Mouse (Mus musculus): ENCODE data around the gene Hist2h2aa1.
"Not testable (repeated sequence)": the region's sequence is repeated elsewhere in the genome, so short reads cannot be mapped to it uniquely, and the experiment has no call there.

Gene Hist2h2aa1

DNA sequence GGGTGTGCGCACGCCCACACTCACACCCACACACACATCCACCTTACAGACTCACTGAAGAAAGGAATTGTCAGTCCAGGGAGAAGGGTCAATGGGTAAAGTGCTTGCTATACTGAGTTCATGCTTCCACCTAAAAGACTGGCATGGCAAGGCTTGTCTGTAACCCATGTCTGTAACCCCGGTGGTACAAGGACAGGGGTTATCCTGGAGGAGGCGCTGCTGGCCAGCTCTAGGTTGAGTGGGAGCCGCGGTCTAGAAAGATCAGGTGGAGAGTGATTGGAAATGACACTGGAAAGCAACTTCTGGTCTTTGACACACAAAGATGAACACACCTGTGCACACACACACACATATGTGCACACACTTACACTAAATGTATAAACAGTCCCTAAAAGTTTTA, 35.4 kb downstream of the Hist2h2aa1 start:
- no peak for DNase-seq (ENCODE audit: low spot score)

DNA sequence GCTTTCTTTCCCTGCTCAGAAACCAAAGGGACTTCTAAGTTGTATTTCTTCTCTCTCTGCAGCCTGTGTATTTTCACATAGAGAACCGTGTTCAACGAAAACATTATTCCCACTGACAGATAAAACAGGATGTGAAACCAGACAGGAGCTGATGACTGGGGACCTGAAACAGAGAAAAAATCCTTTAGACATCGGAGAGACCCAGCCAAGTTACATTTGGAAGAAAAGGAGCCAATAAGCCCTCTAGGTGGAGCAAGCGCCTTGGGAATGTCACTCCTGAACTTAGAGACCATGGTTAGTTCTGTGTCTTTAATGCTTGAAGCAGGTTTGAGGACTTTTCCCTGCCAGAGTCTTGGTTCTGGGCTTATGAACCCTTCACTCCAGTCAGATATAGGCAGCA, 39.2 kb downstream of the Hist2h2aa1 start:
- no peak for DNase-seq (ENCODE audit: low spot score)

DNA sequence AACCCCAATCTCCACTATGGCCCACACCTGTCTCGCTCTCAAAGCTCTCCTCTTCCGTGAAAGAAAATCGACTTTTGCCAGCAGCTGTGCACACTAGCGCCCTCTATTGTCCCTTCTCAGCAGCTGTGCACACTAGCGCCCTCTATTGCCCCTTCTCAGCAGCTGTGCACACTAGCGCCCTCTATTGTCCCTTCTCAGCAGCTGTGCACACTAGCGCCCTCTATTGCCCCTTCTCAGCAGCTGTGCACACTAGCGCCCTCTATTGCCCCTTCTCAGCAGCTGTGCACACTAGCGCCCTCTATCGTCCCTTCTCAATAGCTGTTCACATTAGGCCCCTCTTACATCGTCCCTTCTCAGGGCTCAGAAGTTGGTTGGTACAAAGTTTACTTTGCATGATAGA, 42.0 kb downstream of the Hist2h2aa1 start:
- DNase-seq (ENCODE audit: low spot score) = not testable (repeated sequence)

DNA sequence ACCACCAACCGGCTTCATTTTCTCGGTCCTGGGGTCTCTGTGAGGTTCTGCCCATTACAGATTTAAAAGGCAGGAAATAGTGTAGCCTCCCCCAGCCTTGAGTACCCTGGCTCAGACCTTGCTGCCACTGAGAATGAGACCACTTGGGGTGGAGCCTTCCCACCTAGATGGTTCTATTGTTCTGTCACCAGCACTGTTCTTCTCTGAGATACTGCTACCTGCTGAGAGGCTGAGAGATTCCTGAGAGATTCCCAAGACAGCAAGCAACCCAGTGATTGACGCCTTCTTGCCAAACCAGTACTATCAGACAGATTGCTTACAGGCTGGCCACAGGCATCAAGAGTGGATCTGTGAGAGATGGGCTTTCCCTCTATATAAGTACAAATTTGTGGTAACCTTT, 43.9 kb downstream of the Hist2h2aa1 start:
- no peak for DNase-seq (ENCODE audit: low spot score)

DNA sequence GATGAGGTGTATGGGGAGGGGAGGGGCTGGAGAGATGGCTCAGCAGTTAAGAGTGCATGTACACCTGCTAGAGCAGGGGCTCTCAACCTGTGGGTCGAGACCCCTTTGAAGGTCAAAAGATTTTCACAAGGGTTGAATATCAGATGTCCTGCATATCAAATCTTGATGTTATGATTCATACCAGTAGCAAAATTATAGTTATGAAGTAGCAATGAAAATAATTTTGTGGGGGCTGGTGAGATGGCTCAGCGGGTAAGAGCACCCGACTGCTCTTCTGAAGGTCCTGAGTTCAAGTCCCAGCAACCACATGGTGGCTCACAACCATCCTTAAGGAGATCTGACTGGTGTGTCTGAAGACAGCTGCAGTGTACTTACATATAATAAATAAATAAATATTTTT, 45.4 kb downstream of the Hist2h2aa1 start:
- not testable (repeated sequence) for DNase-seq (ENCODE audit: low spot score)

DNA sequence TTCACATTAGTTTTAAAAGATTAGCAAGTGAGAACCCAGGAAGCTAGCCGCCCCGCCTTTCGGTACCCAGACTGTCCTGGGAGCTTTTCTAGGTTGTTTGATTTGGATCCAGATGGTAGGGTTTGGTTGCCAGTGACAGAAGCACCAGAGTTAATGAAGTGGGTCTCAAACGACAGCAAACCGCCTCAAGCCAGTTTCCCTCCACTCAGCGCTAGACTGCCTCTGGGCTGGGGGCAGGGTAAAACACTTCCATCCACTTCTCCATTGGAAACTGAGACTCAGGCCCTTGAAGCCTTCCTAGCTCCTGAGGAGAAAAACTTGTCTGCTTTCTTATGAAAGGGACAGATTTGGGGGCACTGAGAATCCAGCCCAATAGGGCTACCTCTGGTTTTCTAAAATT, 47.3 kb downstream of the Hist2h2aa1 start:
- DNase-seq (ENCODE audit: low spot score) = no peak

DNA sequence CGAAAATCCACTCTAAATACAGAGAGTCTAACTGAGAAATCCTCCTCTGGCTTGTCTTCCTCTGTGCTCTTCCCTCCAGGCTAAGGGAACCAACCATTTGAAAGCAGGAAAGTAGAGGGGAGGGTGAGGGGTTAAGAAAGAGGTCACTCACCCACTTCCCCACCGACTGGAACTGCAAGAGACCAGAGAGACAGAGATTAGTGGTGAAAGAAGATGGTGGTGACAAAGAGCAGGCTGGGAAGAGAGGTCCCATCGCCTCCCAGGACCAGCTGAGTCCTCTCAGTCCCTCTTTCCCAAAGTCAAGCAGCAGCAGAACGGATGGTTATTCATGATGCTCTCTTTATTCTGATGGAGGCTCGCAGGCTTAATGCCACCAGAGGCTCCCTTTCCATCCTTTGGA, 48.1 kb downstream of the Hist2h2aa1 start:
- no peak for DNase-seq (ENCODE audit: low spot score)

DNA sequence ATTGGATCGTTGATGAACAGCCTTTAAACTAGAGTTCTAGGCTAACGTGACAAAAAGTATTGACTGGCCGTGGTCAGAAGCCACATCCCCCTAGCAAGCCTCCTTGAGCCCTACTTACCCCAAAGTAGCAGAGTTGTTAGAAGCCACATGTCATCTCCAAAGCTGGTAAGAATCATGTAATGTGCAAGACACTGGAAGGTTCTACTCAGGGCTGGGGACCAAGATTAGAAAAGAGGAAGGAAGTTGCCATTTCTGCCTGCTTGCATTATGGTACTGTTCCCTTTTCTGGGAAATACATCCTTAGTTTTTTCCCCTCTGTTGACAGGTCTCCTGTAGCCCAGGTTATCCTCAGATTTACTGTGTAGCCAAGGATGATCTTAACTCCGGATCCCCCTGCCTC, 48.5 kb downstream of the Hist2h2aa1 start, which contains the start of gene Fcgr1:
Gene Fcgr1 (minus strand): TSS at position 183 of the 400 bp plus-strand sequence.
- DNase-seq (ENCODE audit: low spot score) = no peak

All from ovary, postnatal 10 days (tissue).